Mouse (Mus musculus): ENCODE data around the gene Wdr62. TPM values are rescaled to one million over a fixed set of nuclear protein-coding genes. Genes with fewer than 3 reads are reported as not detected.

Wdr62 gene
- polyA plus RNA-seq, 1 experiment from 2014 or later = 10.5 TPM

GRCm38 (mm10) chr7:30231328-30231668, 48.9 kb downstream of the Wdr62 start:
- ATAC-seq (replicated peaks; ENCODE audit: low FRiP score, low TSS enrichment, low read depth) (peak; percentile 49), DNase-seq (ENCODE audit: low spot score) (no peak)
- H3K27me3 ChIP-seq (replicated peaks; ENCODE audit: control insufficient read depth, insufficient read depth, low read length) = no peaks in the 10 kb centered on the region
- H3K4me2 ChIP-seq (ENCODE audit: low read length) = peak overlapping the region; percentile 82
- H3K36me3 ChIP-seq (ENCODE audit: control insufficient read depth, insufficient read depth, low read length) = peaks cover 37% of the 10 kb centered on the region
- H3K4me3 ChIP-seq (ENCODE audit: low read depth, low read length) = peak overlapping the region; percentile 77
- H3K9me3 ChIP-seq (ENCODE audit: control insufficient read depth, low read length) = no peaks in the 10 kb centered on the region
- peak overlapping the region; percentile 42 for H3K9ac ChIP-seq (ENCODE audit: low read length)
- WGBS = 0% methylated on average over 16 of the region's 16 CpGs
- peak overlapping the region; percentile 96; the same call in 1 of the 2 replicates for H3K27ac ChIP-seq (ENCODE audit: low read depth)
- H3K4me1 ChIP-seq (replicated peaks; ENCODE audit: control insufficient read depth, insufficient read depth, low read length) = peaks cover 6% of the 10 kb centered on the region

- peaks cover 49% of the 10 kb centered on the region for H3K36me3 ChIP-seq (ENCODE audit: control insufficient read depth, insufficient read depth, low read length)
- 92% methylated on average over 12 of the region's 12 CpGs for WGBS
Observed at GRCm38 (mm10) chr7:30224206-30224605, 56.0 kb downstream of the Wdr62 start.

DNA sequence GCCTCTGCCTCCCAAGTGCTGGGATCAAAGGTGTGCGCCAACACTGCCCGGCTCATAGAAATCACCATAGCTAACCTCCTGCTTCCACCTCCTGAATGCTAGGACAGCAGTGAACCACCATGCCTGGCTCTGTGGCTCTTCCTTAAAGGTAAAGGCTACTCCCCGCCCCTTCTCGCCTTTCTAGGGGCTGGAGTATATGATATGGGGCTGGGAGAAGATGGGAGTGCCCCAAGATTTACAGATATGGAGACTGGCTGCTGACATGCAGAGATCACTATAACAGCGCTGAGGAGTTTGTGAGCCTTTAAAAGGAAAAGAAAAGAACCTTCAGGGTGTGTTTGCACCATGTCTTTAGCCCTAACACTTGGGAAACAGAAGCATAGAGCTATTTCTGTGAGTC, 58.0 kb downstream of the Wdr62 start:
- Histone ChIP-seq H3K27ac (ENCODE audit: low read depth) (no peak overlapping the region), H3K27me3 (replicated peaks; ENCODE audit: control insufficient read depth, insufficient read depth, low read length) (no peaks in the 10 kb centered on the region), H3K36me3 (ENCODE audit: control insufficient read depth, insufficient read depth, low read length) (peaks cover 35% of the 10 kb centered on the region), H3K9me3 (ENCODE audit: control insufficient read depth, low read length) (no peaks in the 10 kb centered on the region), H3K4me2 (ENCODE audit: low read length) (no peak overlapping the region), H3K9ac (ENCODE audit: low read length) (no peak overlapping the region), H3K4me1 (replicated peaks; ENCODE audit: control insufficient read depth, insufficient read depth, low read length) (0 out of 2 replicates have a peak, but pooled peaks cover 3% of the 10 kb centered on the region), H3K4me3 (ENCODE audit: low read depth, low read length) (no peak overlapping the region)
- 86% methylated on average over 5 of the region's 5 CpGs for WGBS
- no peak for DNase-seq (ENCODE audit: low spot score)
- no peak for ATAC-seq (replicated peaks; ENCODE audit: low FRiP score, low TSS enrichment, low read depth)

More at GRCm38 (mm10) chr7:30224206-30224605, 56.0 kb downstream of the Wdr62 start:
- no peaks in the 10 kb centered on the region for H3K27me3 ChIP-seq (replicated peaks; ENCODE audit: control insufficient read depth, insufficient read depth, low read length)
- no peak overlapping the region for H3K4me3 ChIP-seq (ENCODE audit: low read depth, low read length)
- 0 out of 2 replicates have a peak, but pooled peaks cover 3% of the 10 kb centered on the region for H3K4me1 ChIP-seq (replicated peaks; ENCODE audit: control insufficient read depth, insufficient read depth, low read length)
- H3K4me2 ChIP-seq (ENCODE audit: low read length) = no peak overlapping the region
- ATAC-seq (replicated peaks; ENCODE audit: low FRiP score, low TSS enrichment, low read depth) (no peak), DNase-seq (ENCODE audit: low spot score) (no peak)
- H3K9me3 ChIP-seq (ENCODE audit: control insufficient read depth, low read length) = no peaks in the 10 kb centered on the region
- H3K9ac ChIP-seq (ENCODE audit: low read length) = no peak overlapping the region
- H3K27ac ChIP-seq (ENCODE audit: low read depth) = no peak overlapping the region

DNA sequence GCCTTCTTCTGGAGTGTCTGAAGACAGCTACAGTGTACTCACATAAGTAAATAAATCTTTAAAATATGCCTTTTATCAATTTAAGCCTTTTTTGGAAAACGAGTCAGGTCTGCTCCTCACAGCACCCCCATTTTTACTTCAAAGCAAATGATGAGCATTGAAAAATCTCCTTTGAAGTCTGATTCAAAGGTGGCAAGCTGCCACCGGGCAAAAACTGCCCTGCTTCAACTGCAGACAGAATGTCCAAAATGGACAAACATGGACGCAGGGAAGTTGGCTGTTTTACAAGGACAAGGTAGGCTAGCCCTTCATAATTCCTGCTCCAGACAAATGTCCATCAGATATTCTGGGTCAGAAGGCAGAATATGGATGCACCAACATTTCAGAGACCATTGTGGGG, 58.8 kb downstream of the Wdr62 start:
- Histone ChIP-seq H3K4me2 (ENCODE audit: low read length) (no peak overlapping the region), H3K9ac (ENCODE audit: low read length) (no peak overlapping the region), H3K4me1 (replicated peaks; ENCODE audit: control insufficient read depth, insufficient read depth, low read length) (0 out of 2 replicates have a peak, but pooled peaks cover 3% of the 10 kb centered on the region), H3K27me3 (replicated peaks; ENCODE audit: control insufficient read depth, insufficient read depth, low read length) (no peaks in the 10 kb centered on the region), H3K36me3 (ENCODE audit: control insufficient read depth, insufficient read depth, low read length) (peaks cover 27% of the 10 kb centered on the region), H3K27ac (ENCODE audit: low read depth) (no peak overlapping the region), H3K9me3 (ENCODE audit: control insufficient read depth, low read length) (no peaks in the 10 kb centered on the region), H3K4me3 (ENCODE audit: low read depth, low read length) (no peak overlapping the region)
- DNase-seq (ENCODE audit: low spot score) (no peak), ATAC-seq (replicated peaks; ENCODE audit: low FRiP score, low TSS enrichment, low read depth) (no peak)
- WGBS = 86% methylated on average over 3 of the region's 3 CpGs

GRCm38 (mm10) chr7:30220008-30220356, 60.2 kb downstream of the Wdr62 start:
- Histone ChIP-seq H3K27ac (ENCODE audit: low read depth) (no peak overlapping the region), H3K36me3 (ENCODE audit: control insufficient read depth, insufficient read depth, low read length) (peaks cover 15% of the 10 kb centered on the region), H3K9ac (ENCODE audit: low read length) (peak overlapping the region; percentile 53), H3K27me3 (replicated peaks; ENCODE audit: control insufficient read depth, insufficient read depth, low read length) (no peaks in the 10 kb centered on the region), H3K4me1 (replicated peaks; ENCODE audit: control insufficient read depth, insufficient read depth, low read length) (0 out of 2 replicates have a peak, but pooled peaks cover 3% of the 10 kb centered on the region), H3K4me3 (ENCODE audit: low read depth, low read length) (peak overlapping the region; percentile 48), H3K9me3 (ENCODE audit: control insufficient read depth, low read length) (no peaks in the 10 kb centered on the region), H3K4me2 (ENCODE audit: low read length) (peak overlapping the region; percentile 97)
- ATAC-seq (replicated peaks; ENCODE audit: low FRiP score, low TSS enrichment, low read depth) (no peak), DNase-seq (ENCODE audit: low spot score) (no peak)
- 24% methylated on average over 11 of the region's 11 CpGs for WGBS

DNA sequence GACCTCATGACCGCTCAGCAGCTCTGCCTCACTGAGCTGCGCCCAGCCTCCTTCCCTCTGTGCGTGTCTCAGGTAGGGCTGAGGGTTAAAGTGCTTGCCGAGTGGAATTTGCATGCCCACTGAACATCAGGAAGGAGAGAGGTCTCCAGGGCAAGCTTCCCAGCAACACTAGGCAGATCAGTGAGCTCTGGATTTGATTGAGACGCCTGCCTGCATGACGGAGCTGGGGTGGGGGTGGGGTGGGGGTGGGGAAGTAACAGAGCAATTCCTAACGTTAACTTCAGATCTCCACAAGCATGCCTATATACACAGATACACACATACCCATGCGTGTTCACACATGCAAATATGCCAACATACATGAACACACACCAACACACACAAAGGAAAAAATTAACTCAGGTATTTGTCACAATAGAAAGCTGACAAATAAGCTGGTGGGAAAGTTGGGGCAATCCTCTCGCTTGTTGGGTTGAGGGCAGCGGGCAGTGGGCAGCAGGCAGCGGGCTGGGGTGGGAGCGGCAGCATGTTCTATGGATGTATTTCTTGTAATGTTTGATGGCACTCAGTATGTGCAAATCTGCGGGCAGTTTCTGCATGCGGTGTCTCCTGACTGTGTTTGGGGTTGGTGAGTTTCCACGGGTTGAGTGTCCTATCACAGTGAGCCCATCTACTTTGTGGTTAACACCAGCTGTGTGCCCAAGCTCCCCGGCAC, 60.8 kb downstream of the Wdr62 start:
- no peaks in the 10 kb centered on the region for H3K9me3 ChIP-seq (ENCODE audit: control insufficient read depth, low read length)
- peak overlapping the region; percentile 97 for H3K4me2 ChIP-seq (ENCODE audit: low read length)
- H3K9ac ChIP-seq (ENCODE audit: low read length) = peak overlapping the region; percentile 53
- no peaks in the 10 kb centered on the region for H3K27me3 ChIP-seq (replicated peaks; ENCODE audit: control insufficient read depth, insufficient read depth, low read length)
- H3K4me1 ChIP-seq (replicated peaks; ENCODE audit: control insufficient read depth, insufficient read depth, low read length) = 0 out of 2 replicates have a peak, but pooled peaks cover 3% of the 10 kb centered on the region
- 3% methylated on average over 16 of the region's 16 CpGs for WGBS
- peak overlapping the region; percentile 33; the same call in 1 of the 2 replicates for H3K27ac ChIP-seq (ENCODE audit: low read depth)
- peak; percentile 45 for ATAC-seq (replicated peaks; ENCODE audit: low FRiP score, low TSS enrichment, low read depth)
- DNase-seq (ENCODE audit: low spot score) = peak; percentile 82
- H3K4me3 ChIP-seq (ENCODE audit: low read depth, low read length) = peak overlapping the region; percentile 48
- H3K36me3 ChIP-seq (ENCODE audit: control insufficient read depth, insufficient read depth, low read length) = peaks cover 9% of the 10 kb centered on the region

- H3K9ac ChIP-seq (ENCODE audit: low read length) = no peak overlapping the region
- no peaks in the 10 kb centered on the region for H3K9me3 ChIP-seq (ENCODE audit: control insufficient read depth, low read length)
- no peaks in the 10 kb centered on the region for H3K36me3 ChIP-seq (ENCODE audit: control insufficient read depth, insufficient read depth, low read length)
- H3K27ac ChIP-seq (ENCODE audit: low read depth) = no peak overlapping the region
- H3K4me1 ChIP-seq (replicated peaks; ENCODE audit: control insufficient read depth, insufficient read depth, low read length) = 0 out of 2 replicates have a peak, but pooled peaks cover 3% of the 10 kb centered on the region
- WGBS = 68% methylated on average over 2 of the region's 2 CpGs
- 0 out of 2 replicates have a peak, but pooled peaks have one; percentile 37 for ATAC-seq (replicated peaks; ENCODE audit: low FRiP score, low TSS enrichment, low read depth)
- H3K4me3 ChIP-seq (ENCODE audit: low read depth, low read length) = no peak overlapping the region
- no peak overlapping the region for H3K4me2 ChIP-seq (ENCODE audit: low read length)
- no peaks in the 10 kb centered on the region for H3K27me3 ChIP-seq (replicated peaks; ENCODE audit: control insufficient read depth, insufficient read depth, low read length)
- no peak for DNase-seq (ENCODE audit: low spot score)
Observed at GRCm38 (mm10) chr7:30217277-30217676, 62.9 kb downstream of the Wdr62 start.

GRCm38 (mm10) chr7:30216723-30217151, 63.5 kb downstream of the Wdr62 start:
- no peaks in the 10 kb centered on the region for H3K27me3 ChIP-seq (replicated peaks; ENCODE audit: control insufficient read depth, insufficient read depth, low read length)
- 0 out of 2 replicates have a peak, but pooled peaks cover 3% of the 10 kb centered on the region for H3K4me1 ChIP-seq (replicated peaks; ENCODE audit: control insufficient read depth, insufficient read depth, low read length)
- H3K36me3 ChIP-seq (ENCODE audit: control insufficient read depth, insufficient read depth, low read length) = no peaks in the 10 kb centered on the region
- peak; percentile 62 for ATAC-seq (replicated peaks; ENCODE audit: low FRiP score, low TSS enrichment, low read depth)
- no peak overlapping the region for H3K4me3 ChIP-seq (ENCODE audit: low read depth, low read length)
- H3K9me3 ChIP-seq (ENCODE audit: control insufficient read depth, low read length) = no peaks in the 10 kb centered on the region
- 1% methylated on average over 15 of the region's 16 CpGs for WGBS
- no peak overlapping the region for H3K9ac ChIP-seq (ENCODE audit: low read length)
- DNase-seq (ENCODE audit: low spot score) = peak; percentile 90
- peak overlapping the region; percentile 45 for H3K4me2 ChIP-seq (ENCODE audit: low read length)
- no peak overlapping the region; the same call in 1 of the 2 replicates for H3K27ac ChIP-seq (ENCODE audit: low read depth)

- WGBS = 95% methylated on average over 3 of the region's 3 CpGs
- ATAC-seq (replicated peaks; ENCODE audit: low FRiP score, low TSS enrichment, low read depth) = no peak
- no peak overlapping the region for H3K4me2 ChIP-seq (ENCODE audit: low read length)
- 0 out of 2 replicates have a peak, but pooled peaks cover 3% of the 10 kb centered on the region for H3K4me1 ChIP-seq (replicated peaks; ENCODE audit: control insufficient read depth, insufficient read depth, low read length)
- no peaks in the 10 kb centered on the region for H3K9me3 ChIP-seq (ENCODE audit: control insufficient read depth, low read length)
- H3K36me3 ChIP-seq (ENCODE audit: control insufficient read depth, insufficient read depth, low read length) = no peaks in the 10 kb centered on the region
- H3K4me3 ChIP-seq (ENCODE audit: low read depth, low read length) = no peak overlapping the region
- DNase-seq (ENCODE audit: low spot score) = no peak
- H3K27ac ChIP-seq (ENCODE audit: low read depth) = no peak overlapping the region
- no peaks in the 10 kb centered on the region for H3K27me3 ChIP-seq (replicated peaks; ENCODE audit: control insufficient read depth, insufficient read depth, low read length)
- H3K9ac ChIP-seq (ENCODE audit: low read length) = no peak overlapping the region
Observed at GRCm38 (mm10) chr7:30215875-30216274, 64.3 kb downstream of the Wdr62 start.

All from intestine, embryonic 14.5 days (tissue).